Mouse (Mus musculus): ENCODE results near the gene Ccdc124. TPM values are rescaled to one million over a fixed set of nuclear protein-coding genes. Genes with fewer than 3 reads are reported as not detected.
"Not testable (repeated sequence)": the region's sequence is repeated elsewhere in the genome, so short reads cannot be mapped to it uniquely, and the experiment has no call there.

The Ccdc124 gene
- polyA plus RNA-seq, 3 experiments from 2014 or later: 54.2 to 120 (median 63.1) TPM

DNA sequence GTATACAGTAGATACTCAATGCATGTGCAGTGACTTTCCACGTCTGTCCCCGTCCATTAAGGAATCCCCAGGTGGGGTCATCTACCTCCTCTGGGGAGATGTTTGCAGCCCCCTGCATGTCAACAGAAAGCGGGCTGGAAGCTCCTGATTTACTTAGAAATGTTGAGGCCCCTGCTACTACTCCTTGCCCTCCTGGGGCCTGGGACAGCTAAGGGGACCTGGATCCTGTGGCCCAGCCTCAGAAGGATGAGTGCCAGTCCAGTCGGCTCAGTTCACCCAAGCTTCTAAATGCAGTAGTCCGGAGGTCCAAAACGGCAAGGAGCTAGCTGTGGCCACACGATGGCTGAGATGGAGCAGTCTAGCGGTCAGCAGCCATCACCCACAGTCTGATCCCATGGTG lies 29.8 kb downstream of the Ccdc124 start:
- ATAC-seq: no peak

DNA sequence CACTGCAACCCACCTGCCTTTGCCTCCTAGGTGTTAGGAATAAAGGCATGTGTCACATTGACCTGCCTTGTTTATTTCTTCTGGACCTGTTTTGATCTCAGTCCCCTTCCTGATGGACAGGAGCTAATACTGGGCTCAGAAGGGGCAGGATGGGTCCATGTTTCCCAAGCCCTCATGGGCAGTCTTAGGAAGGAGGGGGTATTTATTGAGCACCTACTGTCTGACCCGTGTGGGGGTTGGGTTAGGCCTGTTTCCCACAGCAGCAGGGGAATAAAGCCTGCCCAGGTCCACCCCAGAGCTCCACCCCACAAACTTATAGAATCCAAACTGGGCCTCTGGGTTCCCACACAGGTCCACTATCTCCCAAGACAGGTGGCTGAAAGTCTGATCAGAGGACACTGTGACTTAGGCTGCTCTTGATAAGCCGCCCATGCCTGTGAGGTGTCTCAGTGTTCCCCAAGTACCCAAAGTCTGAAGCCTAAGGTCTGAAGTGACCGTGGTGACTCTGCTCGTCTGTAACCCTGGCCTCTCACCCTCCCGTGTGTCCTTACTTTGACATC lies 30.4 kb downstream of the Ccdc124 start:
- ATAC-seq: no peak

DNA sequence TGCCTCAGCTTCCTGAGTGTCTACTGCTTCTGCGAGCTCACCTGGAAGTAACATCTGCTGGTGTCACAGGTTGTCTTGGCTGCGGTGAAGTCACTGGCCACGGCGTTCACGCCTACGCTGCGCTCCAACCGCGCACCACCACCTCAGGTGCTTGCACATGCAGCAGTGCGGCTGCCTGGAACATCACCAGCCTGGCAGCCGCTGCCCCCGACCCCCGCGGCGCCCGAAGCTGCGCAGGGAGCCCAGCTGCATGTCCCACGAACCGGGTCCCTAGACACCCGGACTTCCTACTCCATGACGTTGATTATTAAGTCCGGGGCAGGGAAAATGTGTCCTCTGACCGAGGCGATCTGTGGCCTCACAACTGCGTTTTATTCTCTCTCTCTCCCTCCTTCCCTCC lies 31.3 kb downstream of the Ccdc124 start:
- ATAC-seq: no peak

DNA sequence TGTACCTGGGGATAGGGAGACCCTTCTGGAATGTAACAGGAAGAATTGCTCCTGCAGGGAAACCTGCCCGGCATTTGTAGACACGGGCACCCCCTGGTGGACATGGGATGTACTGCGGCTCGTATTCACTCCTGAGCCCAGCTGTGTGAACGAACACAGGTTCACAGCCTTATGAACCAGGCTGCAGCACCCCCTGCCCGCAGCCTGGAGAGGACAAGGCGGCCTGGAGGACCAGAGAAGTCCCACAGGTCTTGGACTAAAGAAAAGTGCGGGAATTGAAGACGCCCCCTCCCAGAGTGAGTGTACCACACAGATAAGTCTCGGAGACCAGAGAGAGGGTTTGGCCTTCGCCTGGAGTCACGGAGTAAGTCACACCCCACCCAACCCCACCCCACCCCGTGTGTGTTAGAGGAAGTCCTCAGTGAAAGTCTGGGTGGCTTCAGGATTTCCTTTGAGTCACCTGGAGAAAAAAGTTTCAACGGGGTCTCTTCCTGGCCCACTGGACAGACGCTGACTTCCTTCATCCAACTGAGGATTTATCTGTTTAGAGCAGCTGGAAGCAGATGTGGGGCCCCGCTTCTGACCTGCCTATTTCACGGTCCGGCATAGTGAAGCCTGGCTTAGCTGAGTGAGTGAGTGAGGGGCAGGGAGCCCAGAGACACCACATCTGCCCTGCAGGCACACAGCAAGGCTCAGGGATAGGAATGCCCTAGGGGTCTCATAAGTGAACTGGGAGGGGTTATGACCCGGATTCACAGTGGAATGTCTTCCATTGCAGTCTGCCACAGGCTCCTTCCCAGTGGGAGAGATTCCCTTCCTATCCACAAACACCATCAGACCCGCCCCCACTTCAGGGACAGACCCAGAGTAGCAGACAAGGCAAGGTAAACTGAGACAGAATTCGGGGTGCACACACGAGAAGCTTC lies 32.3 kb downstream of the Ccdc124 start:
- no peak for ATAC-seq

DNA sequence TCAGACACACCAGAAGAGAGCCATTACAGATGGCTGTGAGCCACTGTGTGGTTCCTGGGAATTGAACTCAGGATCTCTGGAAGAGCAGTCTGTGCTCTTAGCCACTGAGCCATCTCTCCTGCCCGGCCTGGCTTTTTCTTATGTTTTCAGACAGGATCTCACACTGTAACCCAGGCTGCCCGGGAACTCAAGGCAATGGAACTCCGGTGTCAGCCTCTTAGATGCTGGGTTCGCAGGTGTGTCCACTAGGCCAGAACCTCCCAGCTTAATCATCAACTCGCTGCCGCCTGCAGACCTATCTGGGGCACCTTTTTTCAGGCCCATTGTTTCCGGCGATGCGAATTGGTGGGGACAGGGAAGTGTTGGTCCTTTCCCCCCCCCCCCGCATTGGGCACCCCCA lies 33.1 kb downstream of the Ccdc124 start:
- no peak for ATAC-seq

DNA sequence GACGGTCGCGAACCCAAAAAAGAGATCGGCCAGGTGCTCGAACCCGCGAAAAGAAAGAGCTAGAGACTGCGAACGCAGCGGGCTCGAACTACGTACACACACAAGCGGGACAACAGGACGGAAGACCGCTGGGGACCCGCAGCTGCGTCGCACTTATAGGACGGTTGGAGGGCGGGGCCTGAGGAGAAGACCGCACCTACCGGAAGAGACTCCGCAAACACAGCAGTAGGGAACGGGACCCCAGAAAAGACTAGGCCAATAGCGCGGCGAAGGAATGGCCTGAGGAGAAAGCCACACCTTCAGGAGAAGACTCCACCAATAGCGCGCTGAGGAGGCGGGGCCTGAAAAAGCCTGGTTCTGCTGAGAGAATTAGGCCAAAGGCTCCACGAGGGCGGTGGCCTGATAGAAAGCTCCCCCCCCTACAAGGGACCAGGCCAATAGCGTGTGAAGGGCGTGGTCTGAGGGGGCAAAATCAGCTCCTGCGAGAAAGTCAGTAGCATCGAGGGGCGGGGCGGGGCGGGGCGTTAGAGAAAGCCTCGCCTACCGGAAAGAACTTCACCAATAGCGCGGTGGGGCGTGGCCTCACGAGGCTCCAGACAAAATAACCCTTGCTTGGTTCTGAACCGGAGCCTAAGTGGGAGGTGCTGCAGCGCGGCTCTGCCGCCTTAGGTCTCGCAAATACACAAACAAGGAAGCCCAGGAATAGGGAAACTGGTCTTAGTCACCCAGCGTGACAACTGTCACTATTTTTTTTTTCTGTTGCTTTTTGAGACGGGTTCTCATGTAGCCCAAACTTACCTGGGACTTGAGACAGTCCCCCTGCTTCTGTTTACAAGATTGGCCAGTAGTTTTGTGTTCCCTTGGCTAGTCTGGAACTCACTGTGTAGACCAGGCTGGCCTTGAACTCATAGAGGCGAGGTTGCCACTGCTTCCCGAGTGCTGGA lies 34.1 kb downstream of the Ccdc124 start, which contains the start of gene Arrdc2:
Gene Arrdc2 (minus strand): TSS at position 313 of the 944 bp plus-strand sequence.
- ATAC-seq: peak; percentile 87

DNA sequence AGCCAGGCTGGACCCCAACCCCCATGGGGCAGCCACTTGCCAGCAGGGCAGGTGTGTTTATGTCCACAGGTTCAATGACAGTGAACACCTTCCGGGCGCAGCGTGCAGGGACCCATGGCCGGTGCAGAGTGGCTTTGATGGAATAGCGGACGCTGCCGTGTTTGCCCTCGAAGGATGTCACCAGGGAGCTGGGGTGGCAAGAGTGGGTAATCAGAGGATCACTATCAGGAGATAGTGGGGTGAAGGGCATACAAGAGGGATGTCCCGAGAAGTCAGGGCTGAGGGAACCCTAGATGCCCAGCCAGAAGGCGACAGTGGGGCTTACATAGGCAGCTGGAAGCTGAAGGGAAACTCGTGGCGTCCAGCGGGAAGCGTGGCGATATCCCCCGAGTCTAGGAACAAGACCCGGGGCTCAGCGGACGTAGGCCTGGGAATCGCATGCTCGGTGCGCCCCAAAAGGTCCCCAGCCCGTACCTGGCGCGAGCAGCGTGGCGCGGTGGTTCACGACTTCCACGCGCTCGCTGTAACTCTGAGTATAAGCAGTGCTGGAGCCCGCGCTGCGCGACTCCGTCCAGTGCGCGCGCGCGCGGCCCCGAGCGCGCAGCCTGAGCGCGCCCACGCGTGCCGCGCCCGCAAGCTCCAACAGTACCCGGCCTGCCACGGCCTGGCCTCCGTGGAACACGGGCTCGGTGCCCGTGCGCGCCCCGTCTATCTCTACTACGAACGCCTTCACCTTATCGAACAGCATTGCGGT lies 34.9 kb downstream of the Ccdc124 start:
- ATAC-seq: peak; percentile 15

DNA sequence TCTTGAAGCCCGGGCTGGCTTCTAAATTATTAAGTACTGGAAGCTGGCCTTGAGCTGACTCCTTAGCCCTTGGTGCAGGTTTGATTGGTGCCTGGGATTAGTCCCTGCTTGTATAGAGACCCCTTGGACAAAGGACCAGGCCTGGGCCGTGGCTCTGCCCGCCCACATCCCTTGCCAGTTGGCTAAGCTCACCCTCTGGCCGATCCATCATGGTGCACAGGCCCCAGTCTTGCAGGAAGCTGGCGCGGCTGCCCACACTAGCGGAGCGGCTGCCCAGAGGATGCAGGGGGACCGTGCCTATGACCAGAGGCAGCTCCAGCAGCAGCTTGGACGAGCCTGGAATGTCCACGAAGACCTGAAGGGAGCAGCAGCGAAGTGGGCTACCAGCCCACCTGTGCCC lies 37.1 kb downstream of the Ccdc124 start:
- ATAC-seq: no peak

DNA sequence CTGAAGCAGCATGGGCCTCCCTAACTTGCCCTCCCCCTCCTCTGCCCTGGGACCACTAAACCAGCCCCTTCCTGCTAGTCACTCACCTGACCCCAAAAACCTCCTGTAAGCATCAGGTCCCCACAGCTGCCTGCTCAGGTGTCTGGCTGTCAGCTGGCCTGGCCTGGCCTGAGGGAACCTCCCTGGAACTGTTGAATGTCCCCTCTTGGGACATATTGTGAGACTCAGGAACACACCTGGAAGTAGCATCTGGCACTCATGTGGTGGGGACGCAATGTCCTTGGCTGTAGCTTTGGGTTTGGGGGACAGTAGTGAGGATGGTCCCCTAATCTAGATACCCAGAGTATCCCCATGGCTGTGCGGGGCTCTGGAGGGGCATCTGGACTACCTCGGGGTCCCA lies 39.7 kb downstream of the Ccdc124 start:
- ATAC-seq: no peak

DNA sequence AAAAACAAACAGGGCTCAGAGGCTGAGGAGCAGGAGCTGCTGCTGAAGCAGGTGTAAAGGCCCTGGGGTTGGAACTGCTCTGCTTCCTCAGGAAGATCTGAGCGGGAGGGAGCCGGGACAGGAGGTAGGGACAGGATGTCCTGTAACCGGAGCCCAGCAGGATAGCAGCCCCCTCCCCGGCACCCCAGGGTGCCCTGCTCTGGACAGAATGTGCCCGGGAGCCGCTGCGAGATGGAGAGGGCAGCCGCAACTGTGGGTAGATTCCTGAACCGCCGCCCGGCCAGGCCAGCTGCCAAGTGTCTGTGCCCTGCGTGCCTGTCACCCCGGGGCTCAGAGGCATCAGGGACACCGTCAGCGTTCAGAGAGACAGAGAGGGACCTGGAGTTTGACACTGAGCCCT lies 40.2 kb downstream of the Ccdc124 start:
- ATAC-seq: no peak

DNA sequence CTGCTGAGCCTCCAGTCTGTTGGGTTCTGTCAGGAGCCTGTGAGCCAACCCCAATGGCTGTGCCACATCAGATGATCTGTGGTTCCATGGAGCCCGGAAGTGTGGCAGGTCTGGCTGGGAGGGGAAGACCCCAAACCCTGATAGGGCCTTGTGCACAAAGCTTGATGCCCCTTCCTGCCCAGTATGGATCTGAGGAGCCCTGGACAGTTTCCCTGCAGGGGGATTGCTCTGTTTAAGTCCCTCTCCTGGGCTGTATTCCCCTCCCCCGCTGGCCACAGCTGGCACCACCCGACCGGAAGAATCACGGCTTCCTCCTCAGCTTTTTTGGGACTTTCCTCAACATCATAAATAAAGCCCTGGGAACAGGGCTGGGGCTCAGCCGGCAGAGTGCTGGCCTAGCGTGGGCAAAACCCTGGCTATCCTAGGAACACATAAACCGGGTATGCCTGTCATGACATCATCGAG lies 40.7 kb downstream of the Ccdc124 start:
- peak; percentile 90 for ATAC-seq

DNA sequence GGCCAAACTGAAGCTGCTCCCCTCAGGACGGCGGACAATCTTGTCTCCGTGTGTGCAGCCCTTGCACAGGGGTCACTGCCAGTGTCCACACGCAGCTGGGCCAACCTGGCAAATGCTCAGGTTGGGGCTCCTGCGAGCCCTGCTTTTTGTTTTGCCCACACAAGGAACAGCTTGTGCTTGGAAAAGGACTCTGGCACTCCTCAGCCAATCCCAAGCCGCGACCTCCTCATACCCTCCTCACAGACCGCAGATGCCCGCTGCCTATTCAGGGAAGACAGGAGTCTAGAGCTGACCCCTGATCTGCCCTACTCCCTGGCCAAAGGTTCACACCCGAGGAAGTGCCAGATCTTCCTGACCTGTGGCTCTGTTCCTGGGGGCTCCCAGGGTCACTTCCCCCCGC lies 41.4 kb downstream of the Ccdc124 start:
- no peak for ATAC-seq

DNA sequence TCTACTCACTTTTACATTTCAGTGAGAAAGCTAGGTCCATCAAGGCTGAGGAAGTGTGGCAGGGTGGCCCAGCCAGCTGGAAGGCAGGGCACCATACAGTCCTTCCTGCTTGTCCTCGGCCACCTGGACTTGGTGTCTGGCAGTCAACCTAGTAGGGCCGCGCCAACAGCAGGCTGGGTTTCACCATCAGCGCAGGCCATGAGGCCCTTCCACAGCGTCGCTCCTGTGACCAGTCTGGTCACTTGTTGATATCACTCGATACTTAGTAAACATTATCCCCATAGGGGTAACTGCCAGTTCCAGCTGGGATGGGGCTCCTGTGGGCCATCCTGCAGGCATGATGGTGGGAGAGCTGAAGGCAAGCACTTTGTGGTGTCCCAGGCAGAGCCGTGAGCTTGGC lies 42.2 kb downstream of the Ccdc124 start:
- ATAC-seq: no peak

DNA sequence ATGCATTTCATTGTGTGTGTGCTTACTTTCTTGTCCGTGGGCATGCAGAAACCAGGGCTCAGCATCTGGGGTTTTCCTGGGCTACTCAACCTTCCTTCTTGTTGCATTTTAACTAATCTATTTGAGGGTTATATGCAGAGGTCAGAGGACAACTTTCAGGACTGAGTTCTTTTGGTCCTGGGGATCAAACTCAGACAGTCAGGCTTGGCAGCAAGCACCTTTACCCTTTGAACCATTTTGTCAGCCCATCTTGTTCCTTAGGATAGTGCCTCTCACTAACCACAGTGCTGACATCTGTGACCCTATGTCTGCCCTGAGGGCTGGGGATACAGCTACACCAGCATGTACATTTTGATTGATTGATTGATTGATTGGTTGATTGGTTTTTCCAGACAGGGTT lies 45.9 kb downstream of the Ccdc124 start:
- ATAC-seq: no peak

DNA sequence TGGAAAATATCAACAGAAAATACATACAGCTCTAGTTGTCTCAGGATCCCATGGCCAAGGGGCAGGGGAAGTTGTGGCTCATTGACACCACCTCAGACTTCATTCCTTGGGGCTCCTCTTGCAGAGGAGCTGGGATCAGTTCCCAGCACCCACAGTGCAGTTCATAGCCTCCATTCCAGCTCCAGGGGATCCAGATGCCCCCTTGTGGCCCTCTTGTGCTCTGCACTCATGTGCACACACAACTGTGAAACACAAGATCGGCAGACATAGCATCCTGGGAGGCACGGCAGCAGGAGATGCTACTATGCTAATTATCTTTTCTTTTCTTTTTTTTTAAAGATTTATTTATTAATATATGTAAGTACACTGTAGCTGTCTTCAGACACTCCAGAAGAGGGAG lies 46.7 kb downstream of the Ccdc124 start:
- no peak for ATAC-seq

DNA sequence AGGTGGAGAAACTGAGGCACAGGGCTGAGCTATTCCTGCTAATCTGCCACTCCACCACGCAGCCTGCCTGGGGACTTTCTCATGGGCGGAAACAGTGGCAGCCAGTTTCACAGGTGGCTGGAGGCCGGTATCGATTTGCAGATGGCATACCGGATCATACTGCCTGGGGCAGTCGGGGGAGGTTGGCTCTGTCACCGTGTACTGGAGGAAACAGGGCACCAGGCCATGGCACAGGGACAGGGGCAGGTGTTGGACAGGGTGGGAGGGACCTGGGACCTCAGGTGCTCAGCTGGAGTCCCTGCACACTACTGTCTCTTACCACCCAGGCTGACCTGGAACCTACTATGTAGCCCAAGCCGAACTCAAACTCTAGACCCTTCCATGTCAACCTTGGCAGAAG lies 47.9 kb downstream of the Ccdc124 start:
- ATAC-seq: no peak

DNA sequence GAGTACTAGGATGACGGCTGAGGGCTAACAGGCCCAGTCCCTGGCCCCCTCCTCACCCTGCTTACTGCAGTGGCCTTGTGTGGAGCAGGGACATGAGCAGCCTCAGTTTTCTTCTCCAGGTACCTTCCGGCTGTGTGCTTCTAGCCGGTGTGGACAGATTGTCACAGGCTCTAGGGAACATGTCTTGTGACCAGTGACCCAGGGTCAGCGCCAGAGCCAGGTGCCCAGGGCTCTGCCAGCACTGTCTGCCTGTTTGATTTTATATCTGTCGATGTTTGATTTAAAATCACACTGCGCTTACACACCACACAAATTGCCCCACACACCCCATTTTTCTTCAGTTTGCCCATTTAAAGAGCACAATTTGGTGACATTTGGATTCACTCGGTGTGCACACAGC lies 49.9 kb downstream of the Ccdc124 start:
- ATAC-seq: no peak

DNA sequence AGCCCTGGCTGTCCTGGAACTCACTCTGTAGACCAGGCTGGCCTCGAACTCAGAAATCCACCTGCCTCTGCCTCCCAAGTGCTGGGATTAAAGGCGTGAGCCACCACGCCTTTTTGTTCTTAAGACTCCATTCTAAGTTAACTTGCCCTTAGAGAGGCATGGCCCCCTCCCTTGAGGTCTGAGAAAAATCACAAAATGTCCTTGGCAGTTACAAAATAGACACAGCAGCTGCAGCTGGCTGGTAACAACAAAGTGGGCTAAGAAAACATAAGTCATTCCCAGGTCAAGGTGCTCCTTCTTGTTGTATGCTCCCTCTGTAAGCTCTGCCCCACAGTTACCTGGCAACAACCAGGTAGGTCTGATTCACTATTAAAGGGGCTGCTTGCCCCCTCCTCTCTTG lies 51.1 kb downstream of the Ccdc124 start:
- not testable (repeated sequence) for ATAC-seq

DNA sequence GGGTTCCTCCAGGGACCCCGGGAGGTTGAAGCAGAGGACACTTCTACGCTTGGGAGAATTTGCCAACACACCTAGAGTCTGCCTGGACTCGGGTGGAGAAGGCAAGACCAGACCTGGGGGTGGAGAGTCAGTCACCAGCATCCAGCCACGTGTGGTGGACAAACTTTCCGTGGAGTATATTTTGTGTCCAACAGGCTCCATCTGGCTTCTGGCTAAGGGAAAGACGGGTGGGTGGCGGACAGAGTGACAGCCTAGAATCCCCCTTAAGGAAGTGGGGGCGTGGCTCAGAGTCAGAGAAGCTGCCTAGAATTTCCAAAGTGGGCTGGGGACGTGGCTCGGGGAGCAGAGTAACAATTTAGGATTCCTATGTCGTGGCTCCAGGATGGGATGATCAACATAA lies 51.7 kb downstream of the Ccdc124 start:
- ATAC-seq: no peak

DNA sequence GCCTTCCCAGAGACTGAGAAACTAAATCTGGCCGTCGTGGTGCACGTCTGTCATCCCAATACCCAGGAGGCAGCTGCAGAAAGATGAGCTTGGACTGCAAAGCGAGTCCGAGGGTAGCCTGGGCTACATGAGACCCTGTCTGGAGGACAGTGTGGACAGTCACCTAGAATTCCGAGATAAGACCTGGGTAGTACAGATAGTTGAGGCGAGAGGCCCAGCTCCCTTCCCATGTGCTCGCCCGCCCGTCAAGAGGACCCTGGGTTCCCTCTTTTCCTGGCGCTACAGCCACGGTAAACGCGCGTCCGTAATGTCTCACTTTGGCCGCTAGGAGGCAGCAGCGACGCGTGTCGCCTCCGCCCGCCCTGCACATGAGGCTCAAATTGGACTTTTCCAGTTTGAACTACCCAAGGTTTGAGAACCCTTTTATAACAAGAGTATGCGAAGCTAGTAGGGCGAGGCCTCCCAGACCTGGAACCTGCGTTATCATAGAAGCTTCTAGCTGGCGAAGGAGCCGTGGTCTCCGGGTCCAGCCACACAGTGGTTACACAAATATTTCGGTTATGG lies 52.3 kb downstream of the Ccdc124 start:
- ATAC-seq: peak; percentile 70

DNA sequence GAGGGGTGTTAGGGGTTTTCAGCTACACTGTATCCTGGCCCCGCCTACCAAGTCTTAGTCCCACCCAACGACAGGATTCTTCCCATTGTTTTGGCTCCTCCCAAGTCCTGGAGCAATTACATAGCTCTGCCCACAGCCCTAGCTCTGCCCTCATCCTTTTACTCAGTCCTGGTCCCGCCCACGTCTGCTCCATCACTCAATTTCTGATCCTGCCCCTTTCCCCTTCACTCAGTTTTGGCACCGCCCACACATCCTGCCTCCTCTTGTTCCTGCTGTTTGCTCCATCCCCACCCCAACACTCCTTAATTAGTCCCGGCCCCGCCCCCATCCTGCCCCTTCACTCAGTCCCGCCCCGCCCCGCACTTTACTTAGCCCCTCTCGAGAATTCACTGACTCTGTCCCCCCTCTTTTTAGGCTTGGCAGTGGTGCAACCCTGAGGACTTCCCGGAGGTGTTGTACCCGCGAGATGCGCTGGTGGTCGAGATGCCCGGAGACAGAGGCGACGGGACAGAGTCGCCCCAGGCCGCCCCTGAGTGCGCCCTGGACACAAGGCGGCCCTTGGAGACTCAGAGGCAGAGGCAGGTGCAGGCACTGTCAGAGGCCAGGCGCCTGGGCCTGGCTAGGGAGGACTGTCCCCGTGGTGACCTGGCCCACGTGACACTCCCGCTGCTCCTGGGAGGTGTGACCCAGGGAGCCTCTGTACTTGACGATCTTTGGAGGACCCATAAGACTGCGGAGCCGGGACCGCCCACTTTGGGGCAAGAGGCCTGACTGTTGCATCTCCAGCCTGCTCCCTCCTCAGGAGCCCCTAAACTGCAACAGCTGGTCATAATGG lies 53.4 kb downstream of the Ccdc124 start:
- no peak for ATAC-seq

Data from inflammation-experienced regulatory T-cells, adult 6 months (primary cell).